Mouse (Mus musculus): ENCODE data around the gene Ttc25. TPM values are rescaled to one million over a fixed set of nuclear protein-coding genes. Genes with fewer than 3 reads are reported as not detected.
"Not testable (repeated sequence)": the region's sequence is repeated elsewhere in the genome, so short reads cannot be mapped to it uniquely, and the experiment has no call there.

The Ttc25 gene
- total RNA-seq, 2 experiments from 2014 or later = 0.53 to 0.77 TPM

DNA sequence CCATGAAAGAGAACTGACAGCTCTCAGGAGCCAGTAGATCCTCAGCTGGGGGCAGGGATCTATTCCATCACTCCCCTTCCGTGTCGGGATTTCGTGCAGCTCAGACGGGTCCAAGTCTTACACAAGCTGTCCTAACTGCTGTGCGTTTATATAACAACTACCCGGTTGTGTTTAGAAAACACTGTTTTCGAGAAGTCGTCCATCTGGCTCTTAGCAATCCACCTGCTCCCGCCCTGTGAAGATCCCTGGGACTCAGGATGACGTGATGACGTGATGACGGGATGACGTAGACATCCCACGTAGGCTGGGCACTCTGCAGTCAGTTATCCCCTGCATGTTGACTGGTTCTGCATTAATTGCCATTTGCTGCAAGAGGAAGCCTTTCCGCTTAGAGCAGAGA lies 18.9 kb downstream of the Ttc25 start:
- intact Hi-C loops (cut with DNase I) = loop anchor here (10.0 kb wide), 2 partner anchors 199 to 401 kb away; no protein-coding TSS in a partner anchor
- peak in 1 of 2 experiments; percentile 72 for DNase-seq (ENCODE audit: extremely low spot score in 1 of 2, low spot score in 2 of 2)

DNA sequence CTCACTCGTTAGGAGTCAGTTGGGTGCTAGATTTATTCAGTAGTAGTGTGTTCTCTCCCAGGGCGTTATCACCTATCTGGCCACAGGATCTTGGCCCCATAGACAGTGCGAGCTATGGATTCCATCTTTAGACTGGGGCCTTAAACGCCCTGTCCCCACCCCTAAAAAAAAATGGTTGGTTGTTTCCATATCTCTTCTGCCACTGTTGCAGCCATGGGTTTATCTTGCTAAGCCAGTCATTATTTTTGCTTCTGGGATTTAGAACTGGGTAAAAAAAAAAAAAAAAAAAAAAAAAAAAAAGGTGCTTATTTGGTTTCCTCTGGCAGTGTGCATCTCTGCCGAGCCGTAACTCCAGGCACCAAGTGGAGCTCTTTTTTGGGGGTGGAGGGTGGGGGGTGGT lies 19.3 kb downstream of the Ttc25 start:
- intact Hi-C loops (cut with DNase I) = loop anchor here (10.0 kb wide), 2 partner anchors 200 to 400 kb away; no protein-coding TSS in a partner anchor
- no peak for DNase-seq (ENCODE audit: extremely low spot score in 1 of 2, low spot score in 2 of 2)

DNA sequence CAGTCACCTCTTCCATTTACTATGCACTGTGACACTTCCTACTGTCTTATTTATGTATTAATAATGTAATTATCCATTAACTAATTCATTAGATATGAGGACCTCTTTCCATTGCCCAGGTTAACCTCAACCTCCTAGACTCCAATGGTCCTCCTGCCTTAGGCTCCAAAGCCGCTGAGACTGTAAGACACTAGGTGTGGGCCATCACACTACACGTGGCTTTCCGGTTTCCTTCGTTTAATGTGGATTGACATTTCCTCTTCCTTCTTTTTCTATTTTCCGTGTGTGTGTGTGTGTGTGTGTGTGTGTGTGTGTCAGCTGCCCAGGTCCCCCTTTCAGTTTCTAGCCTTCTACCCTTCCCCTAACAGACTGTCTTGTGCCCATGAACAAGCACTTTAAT lies 21.8 kb downstream of the Ttc25 start:
- no peak for DNase-seq (ENCODE audit: extremely low spot score in 1 of 2, low spot score in 2 of 2)
- intact Hi-C loops (cut with DNase I) = loop anchor here (10.0 kb wide), 2 partner anchors 202 to 398 kb away; no protein-coding TSS in a partner anchor

DNA sequence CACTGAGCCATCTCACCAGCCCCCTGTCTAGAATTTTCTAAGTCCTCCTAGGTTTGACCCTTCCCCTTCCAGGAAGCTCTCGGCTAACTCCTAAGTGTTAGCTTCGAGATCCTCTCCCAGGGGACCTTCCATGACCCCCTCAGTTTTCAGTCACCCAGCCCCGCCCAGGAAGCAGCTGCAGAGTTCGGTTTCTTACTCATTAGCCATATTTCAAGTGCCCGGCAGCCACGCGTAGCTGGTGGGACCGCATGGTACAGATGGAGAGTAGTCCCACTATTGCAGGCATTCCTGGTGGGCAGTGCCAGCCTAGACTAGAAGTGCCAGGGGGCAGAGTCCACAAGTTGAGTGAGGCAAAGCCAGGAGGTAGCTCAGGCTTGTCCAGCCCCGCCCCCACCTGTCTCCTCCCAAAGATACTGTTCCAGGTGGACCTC lies 22.4 kb downstream of the Ttc25 start:
- DNase-seq (ENCODE audit: extremely low spot score in 1 of 2, low spot score in 2 of 2) = no peak
- intact Hi-C loops (cut with DNase I) = loop anchor here (10.0 kb wide), 2 partner anchors 203 to 397 kb away; no protein-coding TSS in a partner anchor

DNA sequence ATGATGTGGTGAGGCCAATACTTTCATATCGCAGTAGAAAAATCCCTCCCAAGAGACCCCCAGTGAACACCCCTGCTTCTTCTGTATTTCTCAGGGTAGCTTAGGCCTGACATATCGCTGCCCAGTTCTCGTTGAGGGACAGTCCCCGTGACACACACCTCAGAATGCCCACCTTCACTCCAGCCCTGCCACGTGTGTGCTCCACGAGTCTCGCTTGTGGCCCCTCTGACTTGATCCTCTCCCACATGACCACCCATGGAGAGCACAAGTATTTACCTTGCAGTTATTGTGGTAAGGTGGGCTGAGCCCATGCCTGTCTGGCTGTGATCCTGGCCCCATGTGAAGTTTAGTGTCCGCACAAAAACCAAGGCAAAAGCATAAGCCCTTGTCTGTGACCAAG lies 23.3 kb downstream of the Ttc25 start:
- DNase-seq (ENCODE audit: extremely low spot score in 1 of 2, low spot score in 2 of 2) = no peak
- intact Hi-C loops (cut with DNase I) = loop anchor here (10.0 kb wide), 2 partner anchors 204 to 396 kb away; no protein-coding TSS in a partner anchor

DNA sequence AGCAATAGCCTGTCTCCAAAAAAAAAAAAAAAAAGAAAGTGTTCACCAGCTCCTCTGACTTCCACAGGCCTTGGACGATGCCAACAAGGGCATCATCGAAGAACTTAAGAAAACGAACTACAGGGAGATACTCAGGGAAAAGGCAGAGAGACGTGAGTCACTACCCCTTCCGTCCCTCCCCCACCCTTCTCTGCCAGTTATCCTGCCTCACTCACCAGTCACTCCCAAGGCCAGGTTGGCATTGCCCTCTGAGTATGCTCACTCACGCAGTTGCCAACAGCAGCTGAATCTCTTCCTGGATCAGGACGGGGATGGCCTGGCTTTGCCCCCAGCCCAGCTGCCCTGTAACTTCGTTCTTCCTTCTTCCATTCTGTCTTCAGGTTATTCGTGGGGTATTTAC lies 24.4 kb downstream of the Ttc25 start:
- intact Hi-C loops (cut with DNase I) = loop anchor here (2.0 to 10.0 kb wide), 4 partner anchors 43 to 395 kb away; no protein-coding TSS in a partner anchor
- DNase-seq (ENCODE audit: extremely low spot score in 1 of 2, low spot score in 2 of 2) = no peak

DNA sequence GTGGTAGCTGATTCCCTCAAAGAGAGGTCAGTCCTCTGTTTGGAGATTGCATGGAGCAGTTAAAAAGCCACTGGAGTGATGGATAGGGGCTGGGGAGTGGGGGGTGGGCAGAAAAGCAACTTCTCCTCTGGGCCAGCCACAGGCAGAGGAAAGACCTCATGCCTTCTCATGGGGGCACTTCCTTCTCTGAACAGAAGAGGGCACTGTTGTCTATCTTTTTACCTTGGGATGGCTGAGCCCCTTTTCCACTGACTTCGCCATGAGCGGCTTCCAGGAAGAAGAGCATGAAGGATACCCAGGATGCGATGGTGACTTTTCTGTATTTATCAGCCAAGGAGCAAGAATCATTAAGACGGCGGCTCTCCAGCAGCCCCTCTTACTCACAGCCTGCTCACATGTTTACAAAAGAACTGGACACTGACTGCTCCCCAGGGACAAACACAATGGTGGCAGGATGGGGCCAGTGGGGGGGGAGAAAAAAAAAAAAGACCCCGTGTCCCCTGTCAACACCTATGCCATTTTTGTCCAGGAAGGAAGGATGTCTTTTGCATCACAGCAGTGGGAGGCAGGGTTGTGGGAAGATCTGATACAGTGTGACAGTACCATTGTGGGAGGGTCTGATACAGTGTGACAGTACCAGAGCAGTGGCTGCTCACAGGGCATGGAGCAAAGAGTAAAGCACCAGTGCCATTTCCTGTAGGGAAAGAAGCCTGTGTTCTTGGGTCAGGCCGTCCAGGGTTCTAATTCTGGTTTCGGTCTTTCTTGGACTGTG lies 25.2 kb downstream of the Ttc25 start:
- peak; percentile 74 to 81 for DNase-seq (ENCODE audit: extremely low spot score in 1 of 2, low spot score in 2 of 2)
- intact Hi-C loops (cut with DNase I) = loop anchor here (2.0 to 5.0 kb wide), 2 partner anchors 42 to 132 kb away; no protein-coding TSS in a partner anchor

DNA sequence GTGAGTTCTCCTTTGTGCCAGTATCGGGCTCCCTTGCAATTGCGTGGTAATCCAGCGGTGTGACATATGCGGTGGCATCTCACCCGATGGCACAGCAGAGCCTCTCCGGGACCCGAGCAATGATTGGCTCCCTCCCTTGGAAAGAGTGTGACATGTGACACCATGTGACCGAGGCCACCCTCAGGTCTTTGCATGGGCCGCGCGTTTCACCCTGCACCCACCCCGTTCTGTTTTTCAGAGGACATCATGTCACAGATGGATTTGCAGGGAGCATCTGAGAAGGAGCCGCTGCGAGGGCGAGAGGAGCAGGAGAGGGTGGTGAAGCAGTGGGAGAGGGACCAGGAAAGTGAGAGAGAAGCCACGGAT lies 25.8 kb downstream of the Ttc25 start:
- no peak for DNase-seq (ENCODE audit: extremely low spot score in 1 of 2, low spot score in 2 of 2)
- intact Hi-C loops (cut with DNase I) = loop anchor here (2.0 to 5.0 kb wide), 2 partner anchors 41 to 132 kb away; no protein-coding TSS in a partner anchor

DNA sequence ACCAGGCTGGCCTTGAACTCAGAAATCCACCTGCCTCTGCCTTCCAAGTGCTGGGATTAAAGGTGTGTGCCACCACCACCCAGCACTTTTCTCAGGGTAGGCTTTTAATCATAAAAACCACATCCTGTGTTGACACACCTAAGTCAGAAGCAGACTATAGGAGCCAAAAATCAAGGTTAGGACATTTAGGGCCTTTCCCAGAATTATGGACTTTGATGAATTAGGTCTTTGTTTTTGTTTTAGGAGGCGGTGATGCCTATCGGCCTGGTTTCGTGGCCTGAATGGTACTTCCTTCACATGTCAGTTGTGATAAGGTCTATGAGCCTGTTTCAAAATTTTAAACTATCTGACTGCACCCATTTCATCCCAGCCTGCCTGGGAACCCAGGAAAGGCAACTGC lies 28.8 kb downstream of the Ttc25 start:
- intact Hi-C loops (cut with DNase I) = loop anchor here (5.0 kb wide), 1 partner anchor 38 kb away; no protein-coding TSS in a partner anchor
- no peak for DNase-seq (ENCODE audit: extremely low spot score in 1 of 2, low spot score in 2 of 2)

DNA sequence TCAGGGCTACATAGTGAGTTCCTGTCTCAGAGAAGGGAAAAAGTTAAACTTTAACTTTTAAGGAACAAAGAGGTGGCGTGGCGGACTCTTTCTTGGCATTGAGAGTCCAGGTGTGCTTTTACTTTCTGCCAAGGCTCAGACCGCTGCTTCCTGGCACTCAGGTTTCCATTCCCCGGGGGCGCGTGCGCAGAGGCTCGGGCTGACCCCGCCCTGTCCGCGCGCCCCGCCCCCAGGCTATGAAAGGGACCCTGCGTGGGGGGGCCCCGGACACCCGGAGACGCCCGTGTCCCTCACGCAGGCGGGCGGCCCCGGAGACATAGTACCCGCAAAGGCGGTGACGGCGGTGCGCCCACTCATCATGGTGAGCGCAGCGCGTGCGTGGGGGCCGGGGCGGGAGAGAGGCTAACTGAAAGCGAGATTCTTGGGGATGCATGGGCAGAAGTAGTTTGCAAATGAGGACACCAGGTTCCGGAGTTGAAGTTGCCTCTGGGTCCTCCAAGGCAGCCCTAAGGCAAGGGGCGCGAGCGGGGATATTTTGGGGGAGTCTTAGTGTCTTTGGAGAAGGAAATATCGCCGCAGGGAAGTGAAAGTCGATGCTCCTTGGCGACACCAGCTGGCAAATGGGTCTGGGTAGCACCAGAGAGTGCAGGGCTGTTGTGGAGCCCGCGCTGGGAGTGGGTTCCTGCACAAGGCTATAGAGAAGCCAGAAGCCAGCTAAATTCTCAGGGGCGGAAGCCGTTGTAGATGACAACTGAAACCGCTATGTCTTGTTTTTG lies 29.5 kb downstream of the Ttc25 start, which contains the start of gene Cnp:
TSS of gene Cnp (plus strand) at position 197 of the 776 bp plus-strand sequence.
- intact Hi-C loops (cut with DNase I) = loop anchor here (5.0 kb wide), 1 partner anchor 37 kb away; no protein-coding TSS in a partner anchor

DNA sequence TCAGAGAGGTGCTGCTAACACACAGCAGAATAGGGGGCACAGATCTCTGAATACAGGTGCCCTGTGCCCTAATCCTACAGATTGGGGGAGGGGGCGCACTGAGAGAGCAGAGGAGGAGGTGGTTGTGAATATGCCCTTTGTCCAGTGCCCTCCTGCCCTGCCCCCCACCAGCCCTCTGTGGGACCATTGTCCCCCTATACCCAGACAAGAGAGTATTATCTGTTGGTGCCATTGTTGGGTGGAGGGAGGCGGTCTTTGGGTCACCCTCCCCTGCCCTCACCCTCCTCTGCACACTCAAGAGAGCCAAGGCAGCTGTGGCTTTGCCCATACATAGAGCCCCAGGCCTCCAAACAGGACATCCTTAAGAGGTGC lies 30.1 kb downstream of the Ttc25 start:
- intact Hi-C loops (cut with DNase I) = no loop called here
- DNase-seq (ENCODE audit: extremely low spot score in 1 of 2, low spot score in 2 of 2) = peak in 1 of 2 experiments; percentile 70

More for the DNA sequence above, 29.5 kb downstream of the Ttc25 start, which contains the start of gene Cnp:
- peak; percentile 45 to 83 for DNase-seq (ENCODE audit: extremely low spot score in 1 of 2, low spot score in 2 of 2)

DNA sequence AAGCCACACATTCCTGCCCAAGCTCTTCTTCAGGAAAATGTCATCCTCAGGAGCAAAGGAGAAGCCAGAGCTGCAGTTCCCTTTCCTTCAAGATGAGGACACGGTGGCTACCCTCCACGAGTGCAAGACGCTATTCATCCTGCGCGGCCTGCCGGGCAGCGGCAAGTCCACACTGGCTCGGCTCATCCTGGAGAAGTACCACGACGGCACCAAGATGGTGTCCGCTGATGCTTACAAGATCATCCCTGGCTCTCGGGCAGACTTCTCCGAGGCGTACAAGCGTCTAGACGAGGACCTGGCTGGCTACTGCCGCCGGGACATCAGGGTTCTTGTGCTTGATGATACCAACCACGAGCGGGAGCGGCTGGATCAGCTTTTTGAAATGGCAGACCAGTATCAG lies 30.8 kb downstream of the Ttc25 start:
- DNase-seq (ENCODE audit: extremely low spot score in 1 of 2, low spot score in 2 of 2) = no peak
- intact Hi-C loops (cut with DNase I) = no loop called here

DNA sequence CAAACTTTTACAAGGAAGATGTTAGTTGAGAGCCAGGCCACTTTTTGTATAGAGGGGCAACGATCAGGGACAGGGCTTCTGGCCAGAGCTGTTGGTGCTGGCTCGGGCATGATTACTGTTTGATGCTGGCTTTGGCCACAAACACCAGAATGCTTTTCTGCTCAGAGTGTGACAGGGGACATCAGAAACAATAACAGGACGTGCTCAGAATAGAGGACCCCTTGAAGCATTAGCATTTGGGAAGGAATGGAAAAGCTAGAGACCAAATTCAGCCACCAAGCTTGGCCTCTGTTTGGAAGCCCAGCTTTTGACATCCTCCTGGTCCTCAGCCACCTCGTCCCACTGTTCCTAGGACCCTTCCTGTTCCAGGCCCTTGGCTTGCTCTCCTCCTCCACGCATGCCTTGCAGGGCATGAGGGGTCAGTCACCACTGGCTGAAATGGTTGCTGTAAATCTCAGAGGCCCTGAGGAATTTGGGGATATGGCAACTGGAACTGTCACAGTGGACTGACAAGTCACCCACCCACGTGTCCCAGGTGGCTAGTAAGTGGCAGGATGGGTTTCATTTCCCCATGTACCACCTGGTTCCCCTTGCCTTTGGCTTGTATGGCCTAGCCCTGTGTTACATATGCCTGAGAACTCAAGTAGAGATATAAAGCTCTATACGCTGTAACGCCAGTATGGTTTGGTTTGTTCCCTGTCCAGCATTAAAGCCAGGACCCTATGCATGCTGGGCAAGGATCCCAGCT lies 32.6 kb downstream of the Ttc25 start:
- DNase-seq (ENCODE audit: extremely low spot score in 1 of 2, low spot score in 2 of 2) = no peak
- intact Hi-C loops (cut with DNase I) = no loop called here

DNA sequence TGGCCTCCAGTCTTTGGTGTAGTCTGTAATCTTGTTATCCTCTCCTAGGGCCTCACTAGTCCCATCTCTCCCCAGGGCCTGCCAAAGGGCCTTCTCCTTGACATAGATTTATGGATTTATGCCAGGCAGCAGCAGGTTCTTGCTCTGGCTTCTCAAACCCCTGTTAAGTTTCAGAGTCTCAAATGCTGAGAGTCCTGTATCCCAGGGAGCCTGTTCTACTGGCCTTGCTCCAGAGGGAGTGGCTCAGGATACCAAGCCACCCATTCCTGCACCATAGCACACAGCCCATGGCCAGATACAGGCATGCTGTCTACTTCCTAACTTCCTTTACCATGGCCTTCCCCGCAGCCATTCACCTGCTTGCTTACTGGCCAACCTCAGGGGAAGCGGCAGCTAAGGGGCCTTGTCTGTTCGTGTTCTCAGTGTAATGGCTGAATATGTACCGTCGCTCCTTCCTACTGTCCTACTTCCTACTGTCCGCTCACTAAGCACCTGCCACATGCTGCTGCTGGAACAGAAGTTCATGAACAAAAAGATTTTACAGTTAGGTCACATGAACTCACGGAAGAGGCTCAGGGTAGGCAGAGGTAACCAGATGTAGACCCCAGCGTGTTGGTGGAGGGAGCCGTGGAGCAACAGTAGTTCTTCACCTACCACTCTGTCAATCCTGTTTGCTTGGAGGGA lies 33.9 kb downstream of the Ttc25 start:
- intact Hi-C loops (cut with DNase I) = no loop called here
- DNase-seq (ENCODE audit: extremely low spot score in 1 of 2, low spot score in 2 of 2) = no peak

DNA sequence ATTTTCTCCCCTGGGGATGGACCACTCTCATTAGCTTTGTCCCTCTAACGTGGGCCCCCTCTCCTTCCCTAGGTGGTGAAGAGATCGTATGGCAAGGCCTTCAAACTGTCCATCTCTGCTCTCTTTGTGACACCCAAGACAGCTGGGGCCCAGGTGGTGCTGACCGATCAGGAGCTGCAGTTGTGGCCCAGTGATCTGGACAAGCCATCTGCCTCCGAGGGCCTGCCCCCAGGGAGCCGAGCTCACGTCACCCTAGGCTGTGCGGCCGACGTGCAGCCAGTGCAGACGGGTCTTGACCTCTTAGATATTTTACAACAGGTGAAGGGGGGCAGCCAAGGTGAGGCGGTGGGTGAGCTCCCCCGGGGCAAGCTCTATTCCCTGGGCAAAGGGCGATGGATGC lies 34.9 kb downstream of the Ttc25 start:
- no peak for DNase-seq (ENCODE audit: extremely low spot score in 1 of 2, low spot score in 2 of 2)
- intact Hi-C loops (cut with DNase I) = no loop called here

DNA sequence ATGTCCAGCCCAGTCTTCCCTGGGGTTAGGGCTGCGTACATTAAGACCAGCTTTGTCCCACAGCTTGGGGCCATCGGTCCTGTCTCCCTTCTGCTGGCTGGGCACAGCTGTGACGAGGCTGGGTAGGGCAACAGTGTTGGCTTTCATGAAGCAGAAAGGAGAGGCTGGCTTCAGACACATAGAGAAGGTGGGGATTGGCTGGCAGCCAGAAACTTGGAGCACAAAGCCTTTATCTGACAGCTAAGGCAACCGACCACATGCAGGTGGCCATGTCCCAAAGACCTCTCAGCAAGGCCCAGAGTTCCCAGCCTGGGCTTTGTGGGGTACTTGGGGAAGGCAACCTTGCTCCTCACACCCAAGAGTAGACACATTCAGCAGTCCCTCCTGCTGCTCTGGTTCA lies 36.3 kb downstream of the Ttc25 start:
- peak in 1 of 2 experiments; percentile 74 for DNase-seq (ENCODE audit: extremely low spot score in 1 of 2, low spot score in 2 of 2)
- intact Hi-C loops (cut with DNase I) = no loop called here

DNA sequence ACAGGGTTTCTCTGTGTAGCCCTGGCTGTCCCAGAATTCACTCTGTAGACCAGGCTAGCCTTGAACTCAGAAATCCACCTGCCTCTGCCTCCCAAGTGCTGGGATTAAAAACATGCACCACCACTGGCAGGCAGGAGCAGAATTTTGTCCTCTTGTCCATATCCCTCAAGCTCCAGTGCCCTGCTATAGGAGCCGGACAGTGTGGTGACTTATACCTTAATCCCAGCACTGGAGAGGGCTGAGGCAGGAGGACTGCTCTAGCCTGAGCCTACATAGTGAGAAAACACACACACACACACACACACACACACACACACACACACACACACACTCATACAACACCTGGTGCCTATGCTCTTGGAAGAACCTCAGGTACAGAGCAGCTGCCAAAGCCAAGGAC lies 37.0 kb downstream of the Ttc25 start:
- intact Hi-C loops (cut with DNase I); DNase-seq (ENCODE audit: extremely low spot score in 1 of 2, low spot score in 2 of 2): not testable (repeated sequence)

DNA sequence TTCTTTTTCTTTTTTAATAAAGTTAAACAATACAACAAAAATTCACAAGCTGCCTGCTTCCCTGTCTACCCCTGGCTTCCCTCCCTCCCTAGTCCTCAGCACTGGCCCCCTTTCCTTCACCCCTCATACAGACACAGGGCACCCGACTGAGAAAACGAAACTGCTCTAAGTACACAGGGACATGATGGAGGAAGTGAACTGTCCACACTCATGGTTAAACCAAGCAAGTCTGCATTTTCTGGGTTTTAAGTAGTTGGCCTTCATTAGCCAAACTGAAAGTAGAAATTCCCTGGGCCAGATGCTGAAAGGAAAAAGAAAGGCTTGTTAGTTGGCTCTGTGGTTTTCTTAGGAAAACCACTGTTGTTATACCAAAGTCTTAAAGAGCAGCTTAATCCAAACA lies 37.4 kb downstream of the Ttc25 start:
- no peak for DNase-seq (ENCODE audit: extremely low spot score in 1 of 2, low spot score in 2 of 2)
- intact Hi-C loops (cut with DNase I) = no loop called here
